Mouse (Mus musculus) layer of hippocampus, adult 9-10 months (tissue): ENCODE measurements around the gene Gli3.

Source experiments
- DNase-seq: peaks from one replicate; pipeline ENCODE4 v3.0.0; 2022; ENCODE audit warnings: low spot score

The Gli3 gene

GRCm38 (mm10) chr13:15462830-15463491, at the start of gene Gli3:
TSS of gene Gli3 (plus strand) at chr13:15463235.
- no peak for DNase-seq

GRCm38 (mm10) chr13:15421182-15421750, 41.8 kb upstream of the Gli3 start:
- no peak for DNase-seq

GRCm38 (mm10) chr13:15442002-15442401, 21.0 kb upstream of the Gli3 start:
- DNase-seq, result no peak

DNA sequence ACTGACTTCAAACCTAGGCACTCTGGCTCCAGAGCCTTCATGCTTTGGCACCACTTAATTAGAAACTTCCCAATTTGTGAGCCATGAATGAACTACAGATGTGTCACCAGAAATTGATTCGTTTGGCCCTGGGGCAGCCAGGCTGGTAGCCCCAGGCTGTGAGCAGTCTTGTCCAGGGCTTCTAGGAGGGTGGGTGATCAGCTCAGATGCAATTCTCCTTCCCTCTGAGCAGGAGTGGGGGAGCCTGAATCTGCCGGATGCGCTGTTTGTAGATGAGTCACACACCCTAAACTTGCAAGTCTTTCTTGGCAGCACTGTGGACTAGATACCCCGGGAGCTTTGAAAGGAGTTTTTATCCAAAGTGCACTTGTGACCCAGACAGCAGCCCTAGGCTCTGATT, 18.7 kb upstream of the Gli3 start:
- DNase-seq, result no peak

GRCm38 (mm10) chr13:15445591-15445990, 17.4 kb upstream of the Gli3 start:
- DNase-seq, result no peak

- no peak for DNase-seq
These were observed 17.0 kb upstream of the Gli3 start for GRCm38 (mm10) chr13:15446004-15446403.

DNA sequence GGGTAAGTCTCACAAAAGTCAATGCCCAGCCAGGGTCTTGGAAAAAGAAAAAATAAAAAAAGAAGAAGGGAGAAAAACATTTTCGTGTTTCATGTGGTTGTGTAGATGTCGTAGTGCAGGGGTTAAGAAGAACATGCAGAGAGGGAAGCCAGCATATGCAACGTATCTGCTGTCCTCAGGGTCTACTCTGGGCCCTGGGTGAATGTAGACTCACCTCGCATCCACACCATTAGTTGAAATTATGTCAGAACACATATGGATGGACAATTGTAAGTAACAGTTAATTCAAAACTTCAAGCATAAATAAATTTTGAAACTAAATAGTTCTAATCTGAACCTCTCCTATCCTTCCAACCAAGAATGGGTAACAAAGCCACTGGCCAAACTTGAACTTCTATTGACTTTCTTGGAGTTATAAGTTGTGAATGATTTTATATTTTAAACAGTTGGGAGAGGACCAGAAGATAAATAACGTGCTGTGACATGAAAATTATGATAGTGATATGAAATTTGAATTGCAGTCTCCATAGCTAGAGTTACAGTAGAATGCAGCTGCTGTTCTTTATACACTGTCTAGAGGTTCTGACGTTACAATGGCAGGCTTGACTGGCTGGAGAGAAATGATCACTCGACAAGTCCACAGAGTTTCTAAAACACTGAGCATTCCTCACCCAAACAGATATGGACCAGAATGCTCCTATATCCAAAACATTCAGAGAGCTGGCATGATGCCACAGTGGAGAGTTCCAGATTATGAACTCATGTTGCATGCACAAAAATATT, 16.1 kb upstream of the Gli3 start:
- DNase-seq, result no peak

- no peak for DNase-seq
These were observed 12.1 kb upstream of the Gli3 start for GRCm38 (mm10) chr13:15450941-15451340.

GRCm38 (mm10) chr13:15457841-15458240, 5.2 kb upstream of the Gli3 start:
- no peak for DNase-seq

DNA sequence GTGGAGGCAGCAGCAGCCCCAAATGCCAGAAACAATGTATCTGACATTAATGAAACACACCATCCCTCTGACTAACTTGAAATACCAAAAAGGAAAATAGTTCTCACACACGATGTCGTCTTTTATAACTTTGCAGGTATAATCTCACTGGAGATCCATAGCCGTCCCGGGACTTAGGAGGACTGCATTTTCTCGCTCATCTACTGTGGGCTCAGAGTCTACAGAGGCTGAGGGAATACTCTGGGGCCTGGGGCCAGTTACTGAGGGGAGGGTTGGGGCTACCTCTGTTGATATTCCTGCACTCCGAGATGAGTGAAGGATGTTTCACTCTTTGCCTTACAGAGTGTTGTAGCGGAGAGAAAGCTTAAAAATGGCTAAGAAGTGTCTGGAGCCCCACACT, 1.1 kb upstream of the Gli3 start:
- DNase-seq, result no peak

GRCm38 (mm10) chr13:15463492-15464080, 551 bp downstream of the Gli3 start:
- DNase-seq, result no peak

DNA sequence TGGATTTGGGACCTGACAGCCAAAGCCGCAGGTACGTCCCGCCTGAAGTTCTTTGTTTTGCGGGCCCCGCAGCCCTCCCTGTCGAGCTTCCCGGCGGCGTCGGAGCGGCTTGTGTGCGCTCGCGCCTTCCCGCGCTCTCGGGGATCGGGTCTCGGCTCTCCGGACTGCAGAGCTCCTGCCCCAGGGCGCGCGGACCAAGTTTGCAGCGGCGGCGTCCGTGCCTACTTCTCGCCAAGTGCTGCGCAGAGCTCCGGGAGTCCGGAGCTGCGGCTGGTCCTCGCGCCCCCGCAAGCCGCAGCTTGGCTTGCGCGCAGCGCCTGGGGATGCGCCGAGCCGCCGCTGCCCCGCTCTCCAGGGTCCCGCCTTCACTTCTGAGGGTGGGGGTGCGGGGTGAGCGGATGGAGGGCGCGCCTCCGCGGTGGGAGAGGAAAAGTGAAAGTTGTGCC, 1.1 kb downstream of the Gli3 start:
- DNase-seq, result no peak

DNA sequence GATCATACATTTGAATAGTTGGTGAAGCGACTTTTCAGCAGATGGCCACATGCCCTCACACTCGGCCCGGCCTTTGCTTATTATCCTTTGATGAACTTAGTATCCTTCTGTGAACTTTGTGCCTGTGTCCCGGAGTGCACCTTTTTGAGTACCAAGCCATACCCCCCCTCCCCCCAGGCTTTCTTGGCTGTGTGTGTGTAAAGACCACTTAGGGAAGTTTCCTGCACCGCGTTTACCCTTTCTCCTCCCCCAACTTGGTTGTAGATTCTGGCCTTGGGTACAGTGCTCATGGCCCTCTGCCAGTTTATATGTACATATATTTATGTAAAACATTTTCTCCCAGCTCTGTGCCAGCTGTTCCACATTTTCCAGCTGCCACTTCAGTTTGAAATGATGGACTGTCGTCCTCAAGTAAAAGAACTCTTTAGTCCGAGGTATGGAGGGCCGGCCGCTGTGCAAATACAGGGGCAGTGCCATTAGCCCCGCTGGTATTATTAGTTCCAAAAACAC, 1.8 kb downstream of the Gli3 start:
- no peak for DNase-seq

DNA sequence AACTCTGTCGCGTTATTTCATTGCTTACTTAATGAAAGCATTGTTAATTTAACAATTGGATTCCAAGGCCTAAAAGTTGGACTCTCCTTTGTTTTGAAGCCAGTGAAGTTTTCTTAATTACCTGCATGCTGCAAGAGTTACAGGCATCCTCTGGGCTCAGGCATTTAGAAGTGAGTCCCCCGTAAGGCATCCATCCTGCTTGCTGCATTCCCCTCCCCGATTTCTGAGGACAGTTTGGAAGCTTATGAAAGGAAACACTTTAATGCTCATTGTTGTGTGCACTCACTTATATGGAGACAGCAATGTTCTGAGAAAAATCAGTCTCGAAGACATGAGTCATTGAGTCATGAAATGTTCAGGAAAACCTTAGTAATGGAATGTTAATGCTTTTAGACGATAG, 3.5 kb downstream of the Gli3 start:
- no peak for DNase-seq

DNA sequence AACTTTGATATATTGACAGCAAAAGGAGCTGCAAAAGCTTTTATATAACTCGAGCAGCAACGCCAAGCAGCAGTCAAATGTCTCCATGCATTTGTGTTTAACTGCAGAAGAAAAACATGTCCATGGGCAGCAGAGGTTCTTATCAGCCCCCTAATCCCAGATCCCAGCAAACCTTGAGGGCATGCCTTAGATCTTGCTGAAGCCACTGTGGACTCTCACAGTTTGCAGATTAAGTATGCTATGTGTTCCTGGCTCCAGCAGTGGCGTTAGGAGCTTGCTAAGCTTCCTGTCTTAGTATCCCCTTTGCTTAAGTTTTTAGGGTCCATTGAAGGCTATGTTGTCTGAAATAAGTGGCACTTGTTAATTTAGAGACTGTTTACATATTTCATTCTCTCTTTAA, 4.4 kb downstream of the Gli3 start:
- DNase-seq, result no peak

DNA sequence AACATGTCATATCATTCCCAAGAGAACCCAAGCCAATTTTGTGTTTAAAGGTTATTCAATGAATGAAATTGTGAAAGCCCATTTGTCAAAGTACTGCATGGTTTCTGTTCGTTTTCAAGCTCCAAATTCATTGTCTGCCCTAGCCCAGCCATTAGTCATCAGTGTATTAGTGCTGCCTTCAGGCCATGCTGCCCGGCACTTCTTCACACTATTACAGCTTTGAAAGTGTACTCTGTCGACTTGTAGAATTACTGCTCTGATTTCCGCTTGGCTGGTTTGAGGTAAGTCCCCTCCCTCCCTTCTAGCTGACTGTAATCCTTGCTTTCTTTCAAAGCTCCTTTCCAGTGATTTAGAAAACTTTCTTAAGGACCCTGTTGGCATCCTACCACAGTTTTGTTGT, 5.4 kb downstream of the Gli3 start:
- no peak for DNase-seq

DNA sequence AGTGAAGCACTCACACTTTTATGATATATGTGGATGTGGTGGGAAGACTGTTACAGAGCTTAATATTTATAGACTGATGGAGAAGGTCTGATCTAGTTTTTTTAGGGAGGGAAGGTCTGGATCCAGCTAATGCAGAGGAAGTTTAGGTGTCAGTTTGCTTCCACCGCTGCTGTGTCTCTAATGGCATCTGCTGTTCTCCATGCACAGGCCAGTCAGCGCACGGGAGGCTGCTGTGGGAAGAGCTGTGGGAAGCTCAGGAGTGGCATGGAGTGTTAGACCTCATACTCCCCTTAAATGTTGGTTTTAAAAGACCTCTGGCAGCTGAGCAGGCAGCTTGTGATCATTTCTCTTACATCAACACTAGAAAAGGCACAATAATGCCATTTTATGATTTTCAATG, 7.0 kb downstream of the Gli3 start:
- DNase-seq, result no peak

- no peak for DNase-seq
These were observed 9.7 kb downstream of the Gli3 start for GRCm38 (mm10) chr13:15472712-15473111.

DNA sequence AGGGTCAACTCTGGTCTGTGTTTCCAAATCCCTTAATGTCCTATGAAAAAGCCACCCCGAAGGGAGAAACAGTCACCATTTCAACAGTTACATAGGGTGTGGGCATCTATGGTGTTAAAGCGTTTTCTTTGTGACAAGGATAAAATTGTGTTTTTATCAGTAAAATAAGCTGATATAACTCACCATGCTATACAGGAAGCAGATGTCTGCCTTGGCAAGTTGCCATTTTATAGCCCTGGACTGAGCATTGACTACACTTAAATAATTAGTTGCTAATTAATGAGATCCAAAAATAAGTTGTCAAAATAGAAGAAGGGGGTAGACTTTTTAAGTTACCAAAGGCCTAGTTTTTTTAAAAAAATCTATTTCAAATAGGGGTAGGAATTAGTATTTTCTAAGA, 11.4 kb downstream of the Gli3 start:
- DNase-seq, result no peak

DNA sequence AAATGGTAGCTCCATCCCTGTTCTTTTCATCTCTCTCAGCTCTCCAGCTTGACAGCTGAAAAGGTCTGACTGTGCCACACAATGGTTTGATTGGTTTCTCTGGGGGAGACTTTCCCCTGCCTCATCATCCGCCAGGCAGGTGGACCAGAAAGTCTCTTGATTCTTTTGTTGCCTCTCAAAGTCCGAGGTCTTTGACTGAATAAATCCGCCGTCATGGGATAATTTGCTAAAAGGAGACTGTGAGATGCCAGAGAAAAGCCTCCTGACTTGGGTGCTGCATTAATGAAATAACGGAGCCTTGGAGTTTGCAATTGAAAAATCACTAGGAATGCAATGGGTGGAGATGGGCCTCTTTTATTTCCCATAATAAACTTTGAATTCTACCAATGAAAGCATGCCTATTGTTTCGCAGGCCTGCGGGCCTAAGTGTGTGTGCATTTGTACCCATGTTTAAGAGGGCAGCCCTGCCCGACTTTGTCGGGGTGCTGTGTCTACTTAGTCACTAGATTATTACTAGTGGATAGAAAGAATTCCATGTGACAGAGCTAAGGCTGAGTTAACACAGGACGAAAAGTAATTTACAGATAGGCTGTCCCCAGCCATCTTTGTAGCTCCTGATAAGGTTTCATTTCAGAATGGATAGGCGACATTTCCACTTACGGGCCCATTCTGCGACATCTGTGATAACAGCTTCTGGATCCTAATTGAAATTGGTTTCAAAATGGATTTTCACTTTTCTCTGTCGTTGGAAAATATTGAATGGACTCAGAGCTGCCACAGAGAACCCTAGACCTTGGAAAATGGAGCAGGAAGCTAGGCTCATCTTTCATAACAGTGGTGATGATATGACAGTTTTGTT, 23.2 kb downstream of the Gli3 start:
- no peak for DNase-seq

DNA sequence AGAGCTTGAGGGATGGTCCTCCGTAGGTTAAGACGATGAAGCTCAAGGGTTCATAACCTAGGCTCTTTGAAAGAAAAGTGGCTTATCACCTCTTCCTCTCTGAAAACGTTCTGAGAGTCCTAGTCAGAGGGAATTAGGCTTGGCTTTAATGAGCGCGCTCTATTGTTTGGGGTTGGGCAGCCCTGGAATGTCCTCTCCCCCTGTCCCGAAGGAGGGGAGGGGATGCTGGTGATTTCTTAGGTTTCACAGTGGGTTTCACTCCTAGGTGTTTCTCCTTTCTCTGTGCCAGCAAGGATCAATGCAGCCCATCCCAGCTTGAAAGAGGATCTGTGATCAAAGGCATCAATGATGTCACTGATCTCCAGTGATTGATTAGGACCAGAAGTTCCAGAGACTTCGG, 24.3 kb downstream of the Gli3 start:
- DNase-seq, result no peak

GRCm38 (mm10) chr13:15488065-15488464, 25.0 kb downstream of the Gli3 start:
- DNase-seq, result no peak
